Mouse (Mus musculus): Measurements from ENCODE around the gene Cldn3. TPM values are rescaled to one million over a fixed set of nuclear protein-coding genes. Genes with fewer than 3 reads are reported as not detected.

Gene Cldn3
- polyA plus RNA-seq, 1 experiment from 2014 or later = 3.4 TPM

- no peak overlapping the region for H3K9ac ChIP-seq (ENCODE audit: low read length)
- H3K36me3 ChIP-seq (ENCODE audit: control insufficient read depth, insufficient read depth, low read length) = no peaks in the 10 kb centered on the region
- no peak overlapping the region for H3K4me3 ChIP-seq (ENCODE audit: low read depth, low read length)
- ATAC-seq (ENCODE audit: insufficient number of reproducible peaks, low FRiP score, low TSS enrichment, low read depth) = no peak
- WGBS = 2% methylated on average over 16 of the region's 16 CpGs
- peaks cover 10% of the 10 kb centered on the region; the same call in 1 of the 2 replicates for H3K4me1 ChIP-seq (ENCODE audit: control insufficient read depth, insufficient read depth, low read length)
- H3K27me3 ChIP-seq (ENCODE audit: control insufficient read depth, insufficient read depth, low read length) = no peaks in the 10 kb centered on the region
- peak overlapping the region; percentile 27 for H3K4me2 ChIP-seq (ENCODE audit: low read depth, severe bottlenecking)
- no peaks in the 10 kb centered on the region for H3K9me3 ChIP-seq (ENCODE audit: control insufficient read depth, low read length)
- H3K27ac ChIP-seq (replicated peaks; ENCODE audit: low read depth, low read length) = no peak overlapping the region; the same call in 1 of the 2 replicates
- DNase-seq (ENCODE audit: low spot score) = peak; percentile 87
Measured at GRCm38 (mm10) chr5:135012671-135013441, 26.8 kb downstream of the Cldn3 start.

DNA sequence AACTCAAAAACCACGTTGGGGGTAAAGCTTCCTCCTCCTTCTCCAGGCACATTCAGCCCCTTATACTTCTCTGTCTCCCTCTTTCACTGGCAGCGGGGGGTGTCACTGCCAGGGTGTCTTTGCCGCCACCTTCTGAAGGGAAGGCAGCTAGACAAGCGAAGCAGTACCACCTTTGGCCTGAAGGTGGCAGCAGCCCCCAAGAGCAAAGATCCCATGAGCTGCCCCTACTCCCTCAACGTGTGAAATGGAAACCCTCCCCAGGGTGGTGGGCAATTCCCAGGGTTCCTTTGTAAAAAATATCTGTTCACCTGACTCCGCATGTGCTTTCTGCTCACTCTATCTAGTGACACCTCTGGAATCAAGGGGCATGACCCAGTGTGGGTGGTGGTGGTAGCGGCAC is 29.5 kb downstream of the Cldn3 start:
- Histone ChIP-seq H3K27me3 (ENCODE audit: control insufficient read depth, insufficient read depth, low read length) (no peaks in the 10 kb centered on the region), H3K9ac (ENCODE audit: low read length) (no peak overlapping the region), H3K36me3 (ENCODE audit: control insufficient read depth, insufficient read depth, low read length) (no peaks in the 10 kb centered on the region), H3K4me2 (ENCODE audit: low read depth, severe bottlenecking) (no peak overlapping the region), H3K27ac (replicated peaks; ENCODE audit: low read depth, low read length) (no peak overlapping the region), H3K4me3 (ENCODE audit: low read depth, low read length) (no peak overlapping the region), H3K9me3 (ENCODE audit: control insufficient read depth, low read length) (no peaks in the 10 kb centered on the region), H3K4me1 (ENCODE audit: control insufficient read depth, insufficient read depth, low read length) (peaks cover 8% of the 10 kb centered on the region; the same call in 1 of the 2 replicates)
- no peak for ATAC-seq (ENCODE audit: insufficient number of reproducible peaks, low FRiP score, low TSS enrichment, low read depth)
- WGBS = 14% methylated on average over 7 of the region's 7 CpGs
- DNase-seq (ENCODE audit: low spot score) = peak; percentile 89

- Histone ChIP-seq H3K4me1 (ENCODE audit: control insufficient read depth, insufficient read depth, low read length) (peaks cover 8% of the 10 kb centered on the region; the same call in 1 of the 2 replicates), H3K4me2 (ENCODE audit: low read depth, severe bottlenecking) (no peak overlapping the region), H3K36me3 (ENCODE audit: control insufficient read depth, insufficient read depth, low read length) (no peaks in the 10 kb centered on the region), H3K27me3 (ENCODE audit: control insufficient read depth, insufficient read depth, low read length) (no peaks in the 10 kb centered on the region), H3K9me3 (ENCODE audit: control insufficient read depth, low read length) (no peaks in the 10 kb centered on the region), H3K27ac (replicated peaks; ENCODE audit: low read depth, low read length) (no peak overlapping the region), H3K9ac (ENCODE audit: low read length) (no peak overlapping the region), H3K4me3 (ENCODE audit: low read depth, low read length) (no peak overlapping the region)
- ATAC-seq (ENCODE audit: insufficient number of reproducible peaks, low FRiP score, low TSS enrichment, low read depth) (no peak), DNase-seq (ENCODE audit: low spot score) (no peak)
- 62% methylated on average over 4 of the region's 4 CpGs for WGBS
Measured at GRCm38 (mm10) chr5:135016224-135016759, 30.3 kb downstream of the Cldn3 start.

DNA sequence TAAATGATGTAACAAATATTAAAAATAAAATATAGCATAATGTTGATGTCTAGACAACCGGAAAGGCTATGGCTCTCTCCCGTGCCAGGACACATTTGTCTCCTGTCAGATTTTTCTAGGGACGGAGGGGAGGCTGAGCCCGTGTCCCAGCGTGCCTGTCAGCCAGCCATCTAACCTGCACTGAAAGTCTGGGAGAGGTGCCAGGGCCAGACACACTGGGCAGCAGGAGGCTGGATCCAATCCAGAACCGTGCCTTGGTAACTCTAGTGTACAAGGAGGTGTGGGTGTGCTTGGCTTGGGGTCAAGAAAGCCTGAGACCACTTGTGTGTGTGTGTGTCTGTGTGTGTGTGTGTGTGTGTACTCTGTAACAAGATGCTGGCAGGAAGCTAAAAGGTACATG is 35.8 kb downstream of the Cldn3 start:
- WGBS = 78% methylated on average over 6 of the region's 6 CpGs

GRCm38 (mm10) chr5:135023344-135024173 is 37.5 kb downstream of the Cldn3 start, which contains the start of gene Stx1a:
Stx1a (plus strand) TSS chr5:135023482.
- H3K4me1 ChIP-seq (ENCODE audit: control insufficient read depth, insufficient read depth, low read length) = peaks cover 6% of the 10 kb centered on the region; the same call in 1 of the 2 replicates
- no peak within 1 kb of the TSS for H3K27ac ChIP-seq (replicated peaks; ENCODE audit: low read depth, low read length)
- under 1% methylated on average over 55 of the region's 61 CpGs for WGBS
- no peaks in the 10 kb centered on the region for H3K27me3 ChIP-seq (ENCODE audit: control insufficient read depth, insufficient read depth, low read length)
- no peaks in the 10 kb centered on the region for H3K9me3 ChIP-seq (ENCODE audit: control insufficient read depth, low read length)
- H3K4me2 ChIP-seq (ENCODE audit: low read depth, severe bottlenecking) = peak within 1 kb of the TSS; percentile 79
- H3K36me3 ChIP-seq (ENCODE audit: control insufficient read depth, insufficient read depth, low read length) = no peaks in the 10 kb centered on the region
- peak within 1 kb of the TSS; percentile 67 for H3K9ac ChIP-seq (ENCODE audit: low read length)
- peak within 1 kb of the TSS; percentile 73 for H3K4me3 ChIP-seq (ENCODE audit: low read depth, low read length)
- DNase-seq (ENCODE audit: low spot score) (peak; percentile 91), ATAC-seq (ENCODE audit: insufficient number of reproducible peaks, low FRiP score, low TSS enrichment, low read depth) (peak; percentile 92)

More for the DNA sequence above, 35.8 kb downstream of the Cldn3 start:
- Histone ChIP-seq H3K9ac (ENCODE audit: low read length) (no peak overlapping the region), H3K27ac (replicated peaks; ENCODE audit: low read depth, low read length) (no peak overlapping the region), H3K4me2 (ENCODE audit: low read depth, severe bottlenecking) (no peak overlapping the region), H3K4me1 (ENCODE audit: control insufficient read depth, insufficient read depth, low read length) (peaks cover 6% of the 10 kb centered on the region; the same call in 1 of the 2 replicates), H3K4me3 (ENCODE audit: low read depth, low read length) (no peak overlapping the region), H3K36me3 (ENCODE audit: control insufficient read depth, insufficient read depth, low read length) (no peaks in the 10 kb centered on the region), H3K9me3 (ENCODE audit: control insufficient read depth, low read length) (no peaks in the 10 kb centered on the region), H3K27me3 (ENCODE audit: control insufficient read depth, insufficient read depth, low read length) (no peaks in the 10 kb centered on the region)
- DNase-seq (ENCODE audit: low spot score) = no peak
- ATAC-seq (ENCODE audit: insufficient number of reproducible peaks, low FRiP score, low TSS enrichment, low read depth) = no peak

GRCm38 (mm10) chr5:135024665-135025224 is 38.7 kb downstream of the Cldn3 start:
- Histone ChIP-seq H3K4me3 (ENCODE audit: low read depth, low read length) (no peak overlapping the region), H3K27ac (replicated peaks; ENCODE audit: low read depth, low read length) (no peak overlapping the region), H3K9ac (ENCODE audit: low read length) (no peak overlapping the region), H3K36me3 (ENCODE audit: control insufficient read depth, insufficient read depth, low read length) (no peaks in the 10 kb centered on the region), H3K9me3 (ENCODE audit: control insufficient read depth, low read length) (no peaks in the 10 kb centered on the region), H3K27me3 (ENCODE audit: control insufficient read depth, insufficient read depth, low read length) (no peaks in the 10 kb centered on the region), H3K4me1 (ENCODE audit: control insufficient read depth, insufficient read depth, low read length) (peaks cover 12% of the 10 kb centered on the region; the same call in 1 of the 2 replicates), H3K4me2 (ENCODE audit: low read depth, severe bottlenecking) (peak overlapping the region; percentile 79; the same call in 1 of the 2 replicates)
- DNase-seq (ENCODE audit: low spot score) = no peak
- no peak for ATAC-seq (ENCODE audit: insufficient number of reproducible peaks, low FRiP score, low TSS enrichment, low read depth)
- 63% methylated on average over 11 of the region's 11 CpGs for WGBS

- H3K4me3 ChIP-seq (ENCODE audit: low read depth, low read length) = no peak overlapping the region
- H3K4me1 ChIP-seq (ENCODE audit: control insufficient read depth, insufficient read depth, low read length) = peaks cover 12% of the 10 kb centered on the region; the same call in 1 of the 2 replicates
- H3K9ac ChIP-seq (ENCODE audit: low read length) = no peak overlapping the region
- WGBS = 9% methylated on average over 7 of the region's 7 CpGs
- no peaks in the 10 kb centered on the region for H3K36me3 ChIP-seq (ENCODE audit: control insufficient read depth, insufficient read depth, low read length)
- no peaks in the 10 kb centered on the region for H3K9me3 ChIP-seq (ENCODE audit: control insufficient read depth, low read length)
- ATAC-seq (ENCODE audit: insufficient number of reproducible peaks, low FRiP score, low TSS enrichment, low read depth) = no peak
- H3K27ac ChIP-seq (replicated peaks; ENCODE audit: low read depth, low read length) = no peak overlapping the region
- no peak overlapping the region for H3K4me2 ChIP-seq (ENCODE audit: low read depth, severe bottlenecking)
- DNase-seq (ENCODE audit: low spot score) = no peak
- no peaks in the 10 kb centered on the region for H3K27me3 ChIP-seq (ENCODE audit: control insufficient read depth, insufficient read depth, low read length)
Measured at GRCm38 (mm10) chr5:135025899-135026298, 39.9 kb downstream of the Cldn3 start.

Data from limb, embryonic 11.5 days (tissue).